Mouse (Mus musculus): Measurements from ENCODE around the gene Gpr161.
A peak's percentile ranks its signal among the peaks of the same experiment; 100 is the strongest.

Gpr161 gene

GRCm38 (mm10) chr1:165348627-165349026 is 53.0 kb downstream of the Gpr161 start:
- TF ChIP-seq CTCF (conservative IDR thresholded peaks at IDR 0.05; ENCODE audit: low read length) (no peak), NANOG (IDR thresholded peaks at IDR 0.05; ENCODE audit: borderline replicate concordance, low read length) (no peak), POU5F1 (IDR thresholded peaks at IDR 0.05; ENCODE audit: borderline replicate concordance, low read length) (no peak)
- no peaks in the 10 kb centered on the region for H3K4me1 ChIP-seq (replicated peaks; ENCODE audit: low read depth, low read length)
- peaks cover 5% of the 10 kb centered on the region for H3K36me3 ChIP-seq (ENCODE audit: insufficient read depth, low read length)
- no peak overlapping the region for H3K4me3 ChIP-seq (replicated peaks; ENCODE audit: low read length)
- no peaks in the 10 kb centered on the region for H3K9me3 ChIP-seq (ENCODE audit: low read length)
- H3K27me3 ChIP-seq (ENCODE audit: insufficient read depth, low read length), result no peaks in the 10 kb centered on the region

- TF ChIP-seq NANOG (IDR thresholded peaks at IDR 0.05; ENCODE audit: borderline replicate concordance, low read length) (no peak), CTCF (conservative IDR thresholded peaks at IDR 0.05; ENCODE audit: low read length) (no peak), POU5F1 (IDR thresholded peaks at IDR 0.05; ENCODE audit: borderline replicate concordance, low read length) (no peak)
Measured at GRCm38 (mm10) chr1:165356347-165356746, 60.8 kb downstream of the Gpr161 start.

GRCm38 (mm10) chr1:165363271-165363670 is 67.7 kb downstream of the Gpr161 start:
- no peaks in the 10 kb centered on the region for H3K27me3 ChIP-seq (ENCODE audit: insufficient read depth, low read length)
- no peaks in the 10 kb centered on the region for H3K36me3 ChIP-seq (ENCODE audit: insufficient read depth, low read length)
- H3K4me1 ChIP-seq (replicated peaks; ENCODE audit: low read depth, low read length), result no peaks in the 10 kb centered on the region
- no peak for TF ChIP-seq POU5F1 (IDR thresholded peaks at IDR 0.05; ENCODE audit: borderline replicate concordance, low read length)
- no peak for TF ChIP-seq CTCF (conservative IDR thresholded peaks at IDR 0.05; ENCODE audit: low read length)
- no peak for TF ChIP-seq NANOG (IDR thresholded peaks at IDR 0.05; ENCODE audit: borderline replicate concordance, low read length)
- no peaks in the 10 kb centered on the region for H3K9me3 ChIP-seq (ENCODE audit: low read length)
- no peak overlapping the region for H3K4me3 ChIP-seq (replicated peaks; ENCODE audit: low read length)

More at GRCm38 (mm10) chr1:165356347-165356746, 60.8 kb downstream of the Gpr161 start:
- no peak overlapping the region for H3K4me3 ChIP-seq (replicated peaks; ENCODE audit: low read length)
- no peaks in the 10 kb centered on the region for H3K27me3 ChIP-seq (ENCODE audit: insufficient read depth, low read length)
- no peaks in the 10 kb centered on the region for H3K4me1 ChIP-seq (replicated peaks; ENCODE audit: low read depth, low read length)
- no peaks in the 10 kb centered on the region for H3K9me3 ChIP-seq (ENCODE audit: low read length)
- no peaks in the 10 kb centered on the region for H3K36me3 ChIP-seq (ENCODE audit: insufficient read depth, low read length)

GRCm38 (mm10) chr1:165365057-165365456 is 69.5 kb downstream of the Gpr161 start:
- no peak for TF ChIP-seq POU5F1 (IDR thresholded peaks at IDR 0.05; ENCODE audit: borderline replicate concordance, low read length)
- TF ChIP-seq CTCF (conservative IDR thresholded peaks at IDR 0.05; ENCODE audit: low read length), result peak; percentile 47
- Histone ChIP-seq H3K36me3 (ENCODE audit: insufficient read depth, low read length) (no peaks in the 10 kb centered on the region), H3K27me3 (ENCODE audit: insufficient read depth, low read length) (no peaks in the 10 kb centered on the region), H3K4me1 (replicated peaks; ENCODE audit: low read depth, low read length) (no peaks in the 10 kb centered on the region), H3K4me3 (replicated peaks; ENCODE audit: low read length) (no peak overlapping the region), H3K9me3 (ENCODE audit: low read length) (no peaks in the 10 kb centered on the region)

- Histone ChIP-seq H3K27me3 (ENCODE audit: insufficient read depth, low read length) (no peaks in the 10 kb centered on the region), H3K4me1 (replicated peaks; ENCODE audit: low read depth, low read length) (peaks cover 2% of the 10 kb centered on the region; the same call in 1 of the 2 replicates), H3K4me3 (replicated peaks; ENCODE audit: low read length) (no peak overlapping the region), H3K9me3 (ENCODE audit: low read length) (no peaks in the 10 kb centered on the region), H3K36me3 (ENCODE audit: insufficient read depth, low read length) (no peaks in the 10 kb centered on the region)
- no peak for TF ChIP-seq NANOG (IDR thresholded peaks at IDR 0.05; ENCODE audit: borderline replicate concordance, low read length)
- TF ChIP-seq POU5F1 (IDR thresholded peaks at IDR 0.05; ENCODE audit: borderline replicate concordance, low read length), result no peak
Measured at GRCm38 (mm10) chr1:165370990-165371389, 75.4 kb downstream of the Gpr161 start.

- TF ChIP-seq NANOG (IDR thresholded peaks at IDR 0.05; ENCODE audit: borderline replicate concordance, low read length) (no peak), CTCF (conservative IDR thresholded peaks at IDR 0.05; ENCODE audit: low read length) (no peak), POU5F1 (IDR thresholded peaks at IDR 0.05; ENCODE audit: borderline replicate concordance, low read length) (no peak)
- H3K9me3 ChIP-seq (ENCODE audit: low read length), result no peaks in the 10 kb centered on the region
- H3K27me3 ChIP-seq (ENCODE audit: insufficient read depth, low read length), result no peaks in the 10 kb centered on the region
- peaks cover 2% of the 10 kb centered on the region; the same call in 1 of the 2 replicates for H3K4me1 ChIP-seq (replicated peaks; ENCODE audit: low read depth, low read length)
- H3K4me3 ChIP-seq (replicated peaks; ENCODE audit: low read length), result no peak overlapping the region
- no peaks in the 10 kb centered on the region for H3K36me3 ChIP-seq (ENCODE audit: insufficient read depth, low read length)
Measured at GRCm38 (mm10) chr1:165373839-165374238, 78.2 kb downstream of the Gpr161 start.
